Mouse (Mus musculus) embryonic facial prominence, embryonic 12.5 days (tissue): ENCODE data around the gene Mvb12b. TPM values are rescaled to one million over a fixed set of nuclear protein-coding genes. Genes with fewer than 3 reads are reported as not detected.

Experiments used
- ATAC-seq: fragments of 200-750 bp; cut with Nextera tagmentation; 2 replicates; pipeline ENCODE4 v1.8.0; 2017; ENCODE audit not compliant: insufficient number of reproducible peaks, insufficient read depth, low FRiP score, low TSS enrichment
- H3K27ac ChIP-seq: fragments of 300-500 bp; sonication (generic); 2 replicates; pipeline ENCODE4 v1.5.1; 2016; ENCODE audit warnings: mild to moderate bottlenecking
- H3K27me3 ChIP-seq: fragments of 300-500 bp; sonication (generic); 2 replicates; pipeline ENCODE4 v1.6.1; 2016; ENCODE audit warnings: mild to moderate bottlenecking, moderate library complexity
- H3K36me3 ChIP-seq: fragments of 300-500 bp; sonication (generic); 2 replicates; pipeline ENCODE4 v1.6.1; 2016; ENCODE audit warnings: mild to moderate bottlenecking
- H3K4me1 ChIP-seq: fragments of 300-500 bp; sonication (generic); 2 replicates; pipeline ENCODE4 v1.6.1; 2016
- H3K4me2 ChIP-seq: fragments of 300-500 bp; sonication (generic); replicated peaks from 2 replicates; pipeline ENCODE4 v1.6.1; 2016; ENCODE audit warnings: mild to moderate bottlenecking, moderate library complexity
- H3K4me3 ChIP-seq: fragments of 300-500 bp; sonication (generic); 2 replicates; pipeline ENCODE4 v1.5.1; 2016; ENCODE audit warnings: mild to moderate bottlenecking
- H3K9ac ChIP-seq: fragments of 300-500 bp; sonication (generic); 2 replicates; pipeline ENCODE4 v1.6.1; 2016; ENCODE audit warnings: mild to moderate bottlenecking, moderate library complexity
- H3K9me3 ChIP-seq: fragments of 300-500 bp; sonication (generic); 2 replicates; pipeline ENCODE4 v1.6.1; 2016; ENCODE audit warnings: mild to moderate bottlenecking, moderate library complexity
- WGBS: fragments of 180-500 bp; shearing (Covaris S2); methylation state at CpG from one replicate; pipeline ENCODE4 v1.1.7; 2016; 5-methylcytosine and 5-hydroxymethylcytosine counted together
- polyA plus RNA-seq: library from polyadenylated mRNA; unstranded; fragments of >200 nt; fragmentation: Nextera tagmentation; extraction: Ambion mirVana; gene quantifications from 2 replicates; pipeline ENCODE4 v1.2.1, GENCODE M21; 2016

Mvb12b gene
- polyA plus RNA-seq, 1 experiment from 2014 or later, result 31.2 TPM

GRCm38 (mm10) chr2:33745724-33746123, 142.0 kb downstream of the Mvb12b start:
- 91% methylated on average over 5 of the region's 5 CpGs for WGBS
- H3K4me1 ChIP-seq, result no peaks in the 10 kb centered on the region
- H3K4me2 ChIP-seq, result no peak overlapping the region
- ATAC-seq, result no peak
- H3K4me3 ChIP-seq, result no peak overlapping the region
- no peaks in the 10 kb centered on the region for H3K9me3 ChIP-seq
- H3K27ac ChIP-seq, result no peak overlapping the region
- no peaks in the 10 kb centered on the region for H3K27me3 ChIP-seq
- H3K36me3 ChIP-seq, result peaks cover 27% of the 10 kb centered on the region
- no peak overlapping the region for H3K9ac ChIP-seq

GRCm38 (mm10) chr2:33737128-33737527, 150.6 kb downstream of the Mvb12b start:
- no peak overlapping the region for H3K4me3 ChIP-seq
- H3K9ac ChIP-seq, result no peak overlapping the region
- no peak overlapping the region for H3K27ac ChIP-seq
- peaks cover 14% of the 10 kb centered on the region for H3K36me3 ChIP-seq
- no peak overlapping the region for H3K4me2 ChIP-seq
- H3K9me3 ChIP-seq, result no peaks in the 10 kb centered on the region
- 59% methylated on average over 3 of the region's 3 CpGs for WGBS
- no peak for ATAC-seq
- no peaks in the 10 kb centered on the region; the same call in 1 of the 2 replicates for H3K27me3 ChIP-seq
- H3K4me1 ChIP-seq, result no peaks in the 10 kb centered on the region

- Histone ChIP-seq H3K9ac (no peak overlapping the region), H3K27ac (no peak overlapping the region), H3K9me3 (no peaks in the 10 kb centered on the region), H3K4me2 (no peak overlapping the region), H3K4me1 (no peaks in the 10 kb centered on the region), H3K27me3 (no peaks in the 10 kb centered on the region; the same call in 1 of the 2 replicates), H3K4me3 (no peak overlapping the region), H3K36me3 (peaks cover 18% of the 10 kb centered on the region)
- no peak for ATAC-seq
- 2% methylated on average over 2 of the region's 2 CpGs for WGBS
Measured at GRCm38 (mm10) chr2:33736722-33737121, 151.0 kb downstream of the Mvb12b start.

- Histone ChIP-seq H3K4me3 (no peak overlapping the region), H3K4me2 (no peak overlapping the region), H3K4me1 (no peaks in the 10 kb centered on the region; the same call in 1 of the 2 replicates), H3K36me3 (peaks cover 24% of the 10 kb centered on the region), H3K27me3 (no peaks in the 10 kb centered on the region; the same call in 1 of the 2 replicates), H3K9me3 (no peaks in the 10 kb centered on the region), H3K27ac (no peak overlapping the region), H3K9ac (no peak overlapping the region)
- 37% methylated on average over 10 of the region's 10 CpGs for WGBS
- no peak; the same call in 1 of the 2 replicates for ATAC-seq
Measured at GRCm38 (mm10) chr2:33734781-33735485, 152.8 kb downstream of the Mvb12b start.

GRCm38 (mm10) chr2:33729701-33730100, 158.0 kb downstream of the Mvb12b start:
- WGBS, result 21% methylated on average over 5 of the region's 5 CpGs
- Histone ChIP-seq H3K36me3 (peaks cover 24% of the 10 kb centered on the region), H3K9ac (no peak overlapping the region), H3K4me1 (peaks cover 8% of the 10 kb centered on the region), H3K27ac (no peak overlapping the region), H3K27me3 (no peaks in the 10 kb centered on the region; the same call in 1 of the 2 replicates), H3K4me3 (no peak overlapping the region), H3K4me2 (no peak overlapping the region), H3K9me3 (no peaks in the 10 kb centered on the region)
- ATAC-seq, result no peak

- Histone ChIP-seq H3K4me3 (no peak overlapping the region), H3K27ac (no peak overlapping the region), H3K4me1 (peaks cover 8% of the 10 kb centered on the region), H3K36me3 (peaks cover 16% of the 10 kb centered on the region), H3K9ac (no peak overlapping the region), H3K9me3 (no peaks in the 10 kb centered on the region), H3K27me3 (no peaks in the 10 kb centered on the region), H3K4me2 (no peak overlapping the region)
- no peak for ATAC-seq
- WGBS, result 54% methylated on average over 6 of the region's 6 CpGs
Measured at GRCm38 (mm10) chr2:33727199-33727598, 160.5 kb downstream of the Mvb12b start.

- no peak for ATAC-seq
- H3K4me1 ChIP-seq, result peaks cover 38% of the 10 kb centered on the region
- peaks cover 6% of the 10 kb centered on the region; the same call in 1 of the 2 replicates for H3K27me3 ChIP-seq
- no peaks in the 10 kb centered on the region for H3K36me3 ChIP-seq
- no peak overlapping the region for H3K27ac ChIP-seq
- 45% methylated on average over 9 of the region's 9 CpGs for WGBS
- H3K9me3 ChIP-seq, result no peaks in the 10 kb centered on the region
- no peak overlapping the region for H3K9ac ChIP-seq
- no peak overlapping the region for H3K4me2 ChIP-seq
- no peak overlapping the region for H3K4me3 ChIP-seq
Measured at GRCm38 (mm10) chr2:33720380-33720898, 167.3 kb downstream of the Mvb12b start.

- no peak overlapping the region for H3K4me3 ChIP-seq
- H3K4me1 ChIP-seq, result peaks cover 46% of the 10 kb centered on the region
- peak overlapping the region; percentile 61; the same call in 1 of the 2 replicates for H3K27ac ChIP-seq
- 22% methylated on average over 12 of the region's 12 CpGs for WGBS
- H3K4me2 ChIP-seq, result no peak overlapping the region
- H3K9ac ChIP-seq, result no peak overlapping the region
- no peaks in the 10 kb centered on the region for H3K9me3 ChIP-seq
- peaks cover 12% of the 10 kb centered on the region; the same call in 1 of the 2 replicates for H3K27me3 ChIP-seq
- no peak for ATAC-seq
- H3K36me3 ChIP-seq, result no peaks in the 10 kb centered on the region
Measured at GRCm38 (mm10) chr2:33719339-33720066, 168.2 kb downstream of the Mvb12b start.

- Histone ChIP-seq H3K4me2 (peak overlapping the region; percentile 46), H3K36me3 (no peaks in the 10 kb centered on the region), H3K27me3 (peaks cover 16% of the 10 kb centered on the region; the same call in 1 of the 2 replicates), H3K4me1 (peaks cover 53% of the 10 kb centered on the region), H3K4me3 (no peak overlapping the region), H3K9me3 (no peaks in the 10 kb centered on the region), H3K9ac (no peak overlapping the region), H3K27ac (peak overlapping the region; percentile 67)
- no peak for ATAC-seq
- 37% methylated on average over 6 of the region's 6 CpGs for WGBS
Measured at GRCm38 (mm10) chr2:33718561-33718960, 169.2 kb downstream of the Mvb12b start.

GRCm38 (mm10) chr2:33717821-33718351, 169.9 kb downstream of the Mvb12b start:
- H3K9ac ChIP-seq, result no peak overlapping the region
- peaks cover 22% of the 10 kb centered on the region; the same call in 1 of the 2 replicates for H3K27me3 ChIP-seq
- peak overlapping the region; percentile 46 for H3K4me2 ChIP-seq

GRCm38 (mm10) chr2:33717378-33717777, 170.4 kb downstream of the Mvb12b start:
- no peak for ATAC-seq
- H3K9me3 ChIP-seq, result no peaks in the 10 kb centered on the region
- WGBS, result 8% methylated on average over 11 of the region's 11 CpGs
- no peak overlapping the region; the same call in 1 of the 2 replicates for H3K27ac ChIP-seq
- no peak overlapping the region for H3K9ac ChIP-seq
- H3K4me3 ChIP-seq, result no peak overlapping the region
- no peaks in the 10 kb centered on the region for H3K36me3 ChIP-seq
- H3K4me1 ChIP-seq, result peaks cover 65% of the 10 kb centered on the region
- H3K27me3 ChIP-seq, result peaks cover 22% of the 10 kb centered on the region; the same call in 1 of the 2 replicates
- H3K4me2 ChIP-seq, result peak overlapping the region; percentile 46

More at GRCm38 (mm10) chr2:33717821-33718351, 169.9 kb downstream of the Mvb12b start:
- Histone ChIP-seq H3K4me1 (peaks cover 59% of the 10 kb centered on the region), H3K4me3 (peak overlapping the region; percentile 15), H3K36me3 (no peaks in the 10 kb centered on the region), H3K27ac (peak overlapping the region; percentile 67), H3K9me3 (no peaks in the 10 kb centered on the region)
- peak; percentile 61; the same call in 1 of the 2 replicates for ATAC-seq
- 5% methylated on average over 21 of the region's 21 CpGs for WGBS
